Mouse (Mus musculus) 3T3-L1 (cell line): ENCODE results near the gene Dbn1.

Experiments used
- DNase-seq: peaks from one replicate; pipeline ENCODE4 v3.0.0-alpha.2; 2015; ENCODE audit warnings: low read depth, low spot score

The Dbn1 gene

GRCm38 (mm10) chr13:55479008-55479407 lies 8.9 kb downstream of the Dbn1 start:
- DNase-seq: no peak

GRCm38 (mm10) chr13:55478036-55478435 lies 9.9 kb downstream of the Dbn1 start:
- DNase-seq: no peak

GRCm38 (mm10) chr13:55477492-55477891 lies 10.4 kb downstream of the Dbn1 start:
- no peak for DNase-seq

- DNase-seq: no peak
Observed at GRCm38 (mm10) chr13:55476256-55476655, 11.7 kb downstream of the Dbn1 start.

- peak; percentile 71 for DNase-seq
Observed at GRCm38 (mm10) chr13:55475750-55476149, 12.2 kb downstream of the Dbn1 start.

GRCm38 (mm10) chr13:55474621-55475069 lies 13.3 kb downstream of the Dbn1 start:
- DNase-seq: peak; percentile 36

GRCm38 (mm10) chr13:55473961-55474360 lies 13.9 kb downstream of the Dbn1 start:
- DNase-seq: no peak

- DNase-seq: no peak
Observed at GRCm38 (mm10) chr13:55473076-55473831, 14.7 kb downstream of the Dbn1 start.

- peak; percentile 39 for DNase-seq
Observed at GRCm38 (mm10) chr13:55472132-55473022, 15.5 kb downstream of the Dbn1 start.

- peak; percentile 38 for DNase-seq
Observed at GRCm38 (mm10) chr13:55471819-55472131, 16.1 kb downstream of the Dbn1 start.

GRCm38 (mm10) chr13:55471156-55471818 lies 16.6 kb downstream of the Dbn1 start:
- DNase-seq: peak; percentile 72

GRCm38 (mm10) chr13:55470372-55470771 lies 17.5 kb downstream of the Dbn1 start:
- DNase-seq: no peak

GRCm38 (mm10) chr13:55468851-55469560 lies 18.9 kb downstream of the Dbn1 start:
- DNase-seq: peak; percentile 63

GRCm38 (mm10) chr13:55465830-55466440 lies 22.0 kb downstream of the Dbn1 start:
- DNase-seq: no peak

GRCm38 (mm10) chr13:55465184-55465583 lies 22.7 kb downstream of the Dbn1 start:
- peak; percentile 91 for DNase-seq

GRCm38 (mm10) chr13:55464027-55464884 lies 23.7 kb downstream of the Dbn1 start, which contains the start of gene Prr7:
TSS of gene Prr7 (plus strand) at chr13:55464267.
- DNase-seq: no peak

- no peak for DNase-seq
Observed at GRCm38 (mm10) chr13:55463399-55464026, 24.4 kb downstream of the Dbn1 start.

- DNase-seq: no peak
Observed at GRCm38 (mm10) chr13:55462965-55463364, 24.9 kb downstream of the Dbn1 start.

GRCm38 (mm10) chr13:55451785-55452549 lies 35.9 kb downstream of the Dbn1 start:
- no peak for DNase-seq
